Mouse (Mus musculus) kidney, adult 11 months (tissue): ENCODE measurements around the gene Ushbp1.
"Not testable (repeated sequence)": the region's sequence is repeated elsewhere in the genome, so short reads cannot be mapped to it uniquely, and the experiment has no call there.

Experiments
- DNase-seq: peaks from one replicate; pipeline ENCODE4 v3.0.0; 2022

Ushbp1 gene

GRCm38 (mm10) chr8:71368366-71368765, 27.2 kb downstream of the Ushbp1 start:
- no peak for DNase-seq

- DNase-seq: no peak
Observed at GRCm38 (mm10) chr8:71367529-71368176, 27.9 kb downstream of the Ushbp1 start.

GRCm38 (mm10) chr8:71366771-71367528, 28.7 kb downstream of the Ushbp1 start, which contains the start of gene Use1:
Use1 (plus strand) TSS chr8:71366848.
- DNase-seq: peak; percentile 96

GRCm38 (mm10) chr8:71358026-71358425, 37.6 kb downstream of the Ushbp1 start:
- DNase-seq: no peak

- DNase-seq: no peak
Observed at GRCm38 (mm10) chr8:71351520-71351919, 44.1 kb downstream of the Ushbp1 start.

- no peak for DNase-seq
Observed at GRCm38 (mm10) chr8:71351117-71351516, 44.5 kb downstream of the Ushbp1 start.

- no peak for DNase-seq
Observed at GRCm38 (mm10) chr8:71346581-71346980, 49.0 kb downstream of the Ushbp1 start.

GRCm38 (mm10) chr8:71340625-71341024, 55.0 kb downstream of the Ushbp1 start:
- DNase-seq: peak; percentile 14

GRCm38 (mm10) chr8:71337834-71338233, 57.8 kb downstream of the Ushbp1 start:
- DNase-seq: not testable (repeated sequence)
